Mouse (Mus musculus): Measurements from ENCODE around the gene Tmem253.

- TF ChIP-seq POLR2A (IDR thresholded peaks at IDR 0.05; ENCODE audit: insufficient read depth, low read length) (no peak), CTCF (IDR thresholded peaks at IDR 0.05; ENCODE audit: low read depth, low read length) (no peak), EP300 (IDR thresholded peaks at IDR 0.05; ENCODE audit: insufficient read depth, low read depth, low read length) (no peak)
Measured at GRCm38 (mm10) chr14:51979252-51979651, 36.2 kb upstream of the Tmem253 start.
